Mouse (Mus musculus): ENCODE results near the gene Abca13.
A peak's percentile ranks its signal among the peaks of the same experiment; 100 is the strongest.
"Not testable (repeated sequence)": the region's sequence is repeated elsewhere in the genome, so short reads cannot be mapped to it uniquely, and the experiment has no call there.

Abca13 gene

DNA sequence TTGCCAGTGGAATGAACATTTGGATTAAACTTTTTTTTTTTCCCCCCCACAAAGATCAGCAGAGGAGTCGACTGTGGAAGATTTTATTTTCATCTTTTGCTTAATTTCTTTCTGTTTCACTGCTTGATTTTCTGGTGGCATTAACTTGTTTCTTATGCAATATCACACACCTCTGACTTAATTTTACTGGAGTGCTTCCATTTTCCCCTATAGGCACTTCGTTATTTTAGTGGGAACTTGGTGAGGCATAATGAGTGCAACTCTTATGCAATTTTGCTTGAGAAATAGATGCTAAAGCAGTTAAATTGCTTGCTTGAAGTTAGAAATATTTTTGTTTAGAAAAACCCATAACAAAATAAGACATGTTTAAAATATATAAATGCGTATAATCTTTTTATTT lies 94.0 kb downstream of the Abca13 start:
- no peak for DNase-seq (ENCODE audit: low spot score in 2 of 2)

DNA sequence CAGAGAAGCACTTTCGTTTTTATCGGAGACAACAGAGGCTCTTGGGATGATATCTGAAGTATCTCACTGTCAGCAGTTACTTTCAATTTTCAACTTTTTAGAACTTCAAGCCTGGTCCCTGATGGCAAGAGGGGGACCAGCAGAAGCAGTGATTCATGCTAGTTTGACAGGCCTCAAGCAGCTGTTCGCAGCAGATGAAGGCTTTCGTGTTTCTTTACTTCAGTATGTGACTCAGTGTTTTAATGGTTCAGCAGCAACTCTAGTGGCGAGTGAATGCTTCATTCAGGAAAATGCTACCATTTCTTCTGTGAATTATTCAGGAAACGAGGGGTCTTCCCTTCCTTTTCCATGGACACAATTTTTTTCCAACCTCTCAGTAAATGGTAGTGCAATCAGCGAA lies 99.4 kb downstream of the Abca13 start:
- no peak for DNase-seq (ENCODE audit: low spot score in 2 of 2)

DNA sequence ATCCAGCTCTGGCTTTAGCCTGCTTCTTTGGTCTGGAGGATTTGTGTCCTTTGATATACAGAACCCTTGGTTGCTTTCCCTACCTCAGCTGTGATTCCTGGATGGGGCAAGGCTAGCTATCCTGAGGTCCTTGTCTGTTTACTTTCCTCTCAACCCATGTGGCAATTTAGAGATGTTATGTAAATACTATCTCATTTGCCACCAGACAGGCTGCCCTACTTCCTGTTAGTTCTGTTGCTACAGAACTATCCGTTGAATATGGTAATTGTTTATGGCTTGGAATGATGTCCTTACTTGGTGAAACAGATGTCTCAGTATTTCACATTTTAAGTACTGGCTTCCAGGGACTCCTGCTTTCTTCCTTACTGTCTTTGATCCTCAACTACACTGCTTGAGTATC lies 107.9 kb downstream of the Abca13 start:
- no peak for DNase-seq (ENCODE audit: low spot score in 2 of 2)

DNA sequence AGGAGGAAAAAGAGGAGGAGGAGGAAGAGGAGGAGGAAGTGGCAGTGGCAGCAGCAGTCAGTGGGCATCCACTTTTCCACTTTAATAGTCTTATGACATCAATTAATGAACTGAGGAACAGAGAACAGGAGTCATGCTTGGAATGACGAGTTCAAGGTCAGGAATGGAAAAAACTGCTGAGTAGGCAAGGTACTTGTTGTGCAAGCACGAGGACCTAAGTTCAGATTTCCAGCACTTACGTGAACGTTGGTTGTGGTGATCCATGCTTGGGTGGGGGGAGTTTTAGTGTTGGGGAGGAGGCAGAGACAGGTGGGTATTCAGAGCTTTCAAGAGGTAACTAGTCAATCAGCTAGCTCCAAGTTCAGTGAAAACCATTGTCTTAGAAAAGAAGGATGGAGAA lies 113.7 kb downstream of the Abca13 start:
- no peak for DNase-seq (ENCODE audit: low spot score in 2 of 2)

DNA sequence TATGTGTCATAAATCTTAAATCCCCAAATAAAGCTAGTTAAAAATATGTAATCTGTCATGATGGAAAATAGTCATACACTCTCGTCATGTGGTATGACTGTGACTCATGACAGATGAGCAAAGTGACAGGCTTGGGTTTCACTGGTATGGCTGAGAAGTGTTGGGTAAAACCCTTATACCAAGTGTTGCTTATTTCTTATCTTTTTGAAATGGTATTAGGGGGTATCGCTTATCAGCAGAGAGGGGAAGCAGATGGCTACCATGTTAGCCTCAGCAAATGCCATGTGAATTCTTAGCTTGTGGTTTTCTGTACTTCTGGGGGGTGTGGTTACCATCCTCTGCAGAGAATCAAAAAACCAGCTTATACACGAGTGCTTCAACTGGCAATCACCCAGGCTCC lies 124.8 kb downstream of the Abca13 start:
- DNase-seq (ENCODE audit: low spot score in 2 of 2): no peak

GRCm38 (mm10) chr11:9317076-9317929 lies 125.6 kb downstream of the Abca13 start:
- peak in 1 of 2 experiments; percentile 31 for DNase-seq (ENCODE audit: low spot score in 2 of 2)

DNA sequence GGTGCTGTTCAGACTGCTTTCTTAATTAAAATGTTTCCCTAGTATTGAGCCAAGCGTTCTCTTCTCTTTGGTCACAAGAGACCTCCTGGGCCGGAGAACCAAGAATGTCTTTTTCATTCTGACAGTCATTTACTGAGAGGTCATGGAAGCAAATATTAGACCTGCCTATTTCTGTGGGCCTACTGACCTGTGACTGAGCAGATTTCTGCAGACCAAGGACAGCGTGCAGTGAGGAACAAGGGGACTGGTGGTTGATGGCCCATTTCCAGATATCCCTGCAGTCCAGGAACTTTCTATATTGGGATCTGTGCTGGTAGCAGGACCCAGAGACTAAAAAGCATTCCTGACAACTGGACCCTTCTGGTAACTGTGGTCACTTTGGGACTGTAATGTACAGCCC lies 146.4 kb downstream of the Abca13 start:
- peak; percentile 43 to 45 for DNase-seq (ENCODE audit: low spot score in 2 of 2)

GRCm38 (mm10) chr11:9347724-9348123 lies 156.0 kb downstream of the Abca13 start:
- no peak for DNase-seq (ENCODE audit: low spot score in 2 of 2)

- no peak for DNase-seq (ENCODE audit: low spot score in 2 of 2)
Observed at GRCm38 (mm10) chr11:9373160-9373559, 181.4 kb downstream of the Abca13 start.

DNA sequence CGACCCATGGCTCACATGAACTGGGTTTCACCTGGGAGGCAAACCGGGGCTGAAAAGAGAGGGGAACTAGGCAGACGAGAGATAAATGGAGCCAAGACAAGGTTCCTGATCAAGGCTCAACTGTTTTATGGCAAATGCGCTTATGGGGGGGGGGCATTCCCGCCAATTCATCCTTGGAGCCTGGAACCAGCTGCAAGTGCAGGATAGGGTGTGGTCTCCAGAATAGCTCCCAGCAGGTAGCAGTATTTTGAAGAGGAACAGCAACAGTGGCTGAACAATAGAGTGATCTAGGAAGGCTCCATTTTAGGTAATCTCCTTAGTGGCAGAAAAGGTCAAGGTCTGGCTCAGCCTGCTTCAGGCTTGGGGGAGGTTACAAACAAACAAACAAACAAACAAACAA lies 182.7 kb downstream of the Abca13 start:
- not testable (repeated sequence) for DNase-seq (ENCODE audit: low spot score in 2 of 2)

DNA sequence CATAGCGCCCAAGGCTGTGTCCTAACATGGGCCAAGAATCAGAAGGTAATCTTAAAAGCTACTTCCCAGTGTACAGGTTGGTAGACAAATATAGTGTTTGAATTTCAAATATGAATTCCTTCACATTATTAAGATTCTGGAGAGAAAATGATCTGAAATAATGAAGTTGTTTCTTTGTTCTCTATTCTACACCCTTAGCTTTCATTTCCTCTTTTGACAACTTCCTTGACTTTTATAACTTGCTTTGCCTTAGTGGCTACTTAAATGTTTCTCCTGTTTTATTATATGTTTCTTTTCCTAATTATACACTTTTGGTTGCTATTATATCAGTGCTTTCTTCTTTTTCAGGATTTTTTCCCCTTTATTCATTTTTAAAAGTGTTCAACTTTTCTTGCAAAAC lies 196.8 kb downstream of the Abca13 start:
- no peak for DNase-seq (ENCODE audit: low spot score in 2 of 2)

DNA sequence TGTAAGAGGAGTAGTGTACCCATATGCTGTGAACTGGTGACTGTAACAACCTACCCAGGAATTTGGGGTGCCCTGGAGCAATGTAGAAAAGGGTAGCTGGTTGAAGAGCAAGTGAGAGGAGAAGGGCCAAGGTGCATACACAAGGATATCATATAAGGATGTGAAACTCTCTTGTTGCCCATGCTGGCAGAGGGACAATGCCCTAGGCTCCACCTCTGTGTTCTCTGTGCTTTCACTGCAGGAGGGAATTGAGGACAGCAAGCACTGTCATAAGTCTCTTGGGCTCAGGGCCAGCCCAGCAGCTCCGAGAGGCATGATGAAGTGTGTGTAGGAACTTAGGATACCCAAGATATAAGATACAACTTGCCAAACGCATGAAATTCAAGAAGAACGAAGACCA lies 225.2 kb downstream of the Abca13 start:
- no peak for DNase-seq (ENCODE audit: low spot score in 2 of 2)

DNA sequence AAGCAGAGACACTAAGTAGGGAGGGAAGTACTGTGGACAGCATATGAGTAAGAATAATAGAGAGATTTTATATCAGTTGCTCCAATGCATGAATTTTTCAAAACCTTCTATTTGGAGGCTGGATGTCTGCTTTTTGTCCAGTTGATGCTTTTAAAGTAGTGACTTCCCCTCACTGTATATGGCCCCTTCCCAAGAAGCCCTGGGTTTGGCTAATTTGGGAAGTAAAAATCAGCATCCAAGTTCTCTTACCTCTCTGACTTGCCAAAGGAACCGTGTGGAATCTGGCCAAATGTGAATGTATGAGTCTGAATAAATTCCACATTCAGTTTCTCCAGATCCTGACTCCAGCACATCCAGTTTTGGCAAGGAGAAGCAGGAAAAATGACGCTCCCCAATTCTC lies 228.5 kb downstream of the Abca13 start:
- no peak for DNase-seq (ENCODE audit: low spot score in 2 of 2)

DNA sequence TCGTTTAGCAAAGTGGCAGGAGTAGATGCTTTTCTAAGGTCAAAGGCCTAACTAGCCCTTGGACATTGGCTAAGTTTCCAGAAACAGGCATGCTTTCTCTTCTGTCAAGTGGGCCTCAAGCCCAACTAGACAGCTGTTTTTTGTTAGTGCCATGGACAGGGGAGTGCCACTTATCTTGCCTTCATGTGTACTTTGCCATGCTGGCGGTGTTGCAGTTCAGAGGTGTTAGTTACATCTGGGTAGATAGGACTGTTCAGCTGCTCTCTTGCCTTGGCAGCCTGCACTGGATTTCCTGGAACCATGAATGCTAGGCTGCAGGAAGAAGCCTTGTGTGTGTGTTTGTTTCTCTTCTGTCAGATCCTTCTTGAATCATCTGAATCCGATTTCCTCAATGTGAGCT lies 235.7 kb downstream of the Abca13 start:
- peak; percentile 73 to 74 for DNase-seq (ENCODE audit: low spot score in 2 of 2)

- no peak for DNase-seq (ENCODE audit: low spot score in 2 of 2)
Observed at GRCm38 (mm10) chr11:9432807-9433206, 241.1 kb downstream of the Abca13 start.

GRCm38 (mm10) chr11:9436617-9437016 lies 244.9 kb downstream of the Abca13 start:
- no peak for DNase-seq (ENCODE audit: low spot score in 2 of 2)

DNA sequence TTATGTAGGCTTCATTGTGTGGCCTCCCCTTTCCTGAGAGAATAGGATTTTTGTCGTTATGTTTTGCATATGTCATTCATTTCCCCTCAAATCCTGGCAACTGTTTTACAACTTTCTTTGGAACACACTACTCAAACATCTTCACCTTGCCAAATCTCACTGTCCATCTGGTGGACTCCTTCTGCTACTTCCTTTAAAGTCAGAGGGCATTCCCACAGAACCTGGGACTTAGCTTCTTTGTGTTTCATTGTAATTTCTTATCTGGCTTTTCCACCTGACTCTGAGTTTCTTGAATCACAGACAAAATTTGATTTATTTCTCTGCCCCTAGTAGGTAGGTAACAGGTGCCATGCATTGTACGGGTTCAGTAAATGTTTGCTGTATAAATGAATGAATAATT lies 248.0 kb downstream of the Abca13 start:
- no peak for DNase-seq (ENCODE audit: low spot score in 2 of 2)

DNA sequence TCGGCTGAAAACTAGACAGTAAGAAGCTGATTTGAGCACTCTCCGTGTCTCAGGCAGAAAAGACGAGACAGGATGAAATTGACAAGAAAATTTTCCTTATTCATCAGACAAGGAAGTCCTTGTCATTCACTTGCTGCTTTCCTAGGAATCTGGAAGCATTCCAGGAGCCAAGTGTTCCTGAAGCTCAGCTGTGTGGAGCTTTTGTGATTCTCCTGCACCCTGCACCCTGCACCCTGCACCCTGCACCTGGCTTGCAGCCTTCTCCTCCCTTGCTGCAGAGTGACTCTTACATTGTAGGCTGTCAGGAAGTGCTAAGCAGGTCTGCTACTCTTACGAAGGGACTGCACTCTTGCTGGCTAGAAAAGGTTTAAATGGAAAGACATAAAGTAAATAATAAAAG lies 249.4 kb downstream of the Abca13 start:
- DNase-seq (ENCODE audit: low spot score in 2 of 2): no peak

- DNase-seq (ENCODE audit: low spot score in 2 of 2): no peak
Observed at GRCm38 (mm10) chr11:9472400-9472799, 280.7 kb downstream of the Abca13 start.

DNA sequence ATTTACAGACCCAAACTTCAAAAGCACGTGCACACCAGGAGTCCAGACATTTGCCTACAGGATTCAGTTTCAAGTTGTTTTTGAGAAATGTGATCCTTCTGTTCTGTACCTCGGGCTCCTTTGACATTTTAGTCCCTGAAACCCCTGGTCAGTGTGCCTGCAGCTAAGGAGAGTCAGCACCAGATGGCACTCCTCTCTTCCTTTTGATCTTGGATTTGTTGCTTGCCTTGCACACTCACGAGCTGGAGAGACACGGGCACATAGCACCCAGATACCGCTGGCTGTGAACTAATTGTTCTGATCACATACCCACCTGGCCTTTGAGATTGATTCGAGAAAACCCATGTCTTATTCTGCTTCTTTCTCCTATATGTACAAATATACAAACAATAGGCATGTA lies 289.8 kb downstream of the Abca13 start:
- no peak for DNase-seq (ENCODE audit: low spot score in 2 of 2)

DNA sequence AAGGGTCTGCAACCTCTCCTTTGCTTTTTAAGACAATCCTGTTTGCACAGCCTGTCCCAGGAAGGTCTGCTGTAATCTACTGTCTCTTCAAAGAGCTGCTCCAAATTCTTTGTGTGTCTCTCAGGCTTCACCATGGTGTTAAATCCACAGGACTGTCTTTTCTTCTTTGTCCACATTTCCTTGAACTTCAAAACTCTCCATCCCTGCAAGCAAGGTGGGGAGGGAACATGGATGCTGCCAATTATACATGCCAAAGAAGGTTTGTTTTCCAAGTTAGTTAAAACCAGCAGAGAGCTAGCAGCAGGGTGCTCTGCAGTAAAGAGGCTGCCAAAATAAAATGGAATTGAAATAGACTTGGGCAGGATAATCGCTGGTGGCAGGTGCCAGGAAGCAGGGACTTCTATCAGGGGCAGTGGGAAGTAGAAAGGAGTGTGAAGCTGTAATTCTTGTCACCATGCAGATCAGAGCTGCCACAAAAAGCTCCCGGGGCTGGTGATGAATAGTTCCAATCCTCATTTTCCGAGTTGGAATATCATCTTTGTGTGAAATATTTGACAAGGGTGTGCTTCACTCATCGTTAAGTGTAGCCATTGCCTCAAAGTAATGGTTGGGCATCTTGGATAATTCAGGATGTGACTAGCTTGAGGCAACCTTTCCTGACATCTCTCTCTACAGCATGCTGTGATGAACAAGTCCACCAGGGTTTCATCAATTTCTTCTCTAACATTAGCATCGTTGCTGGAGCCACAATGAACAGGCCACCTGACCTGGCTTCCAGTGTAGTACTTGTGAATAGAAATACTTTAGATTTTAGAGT lies 308.8 kb downstream of the Abca13 start:
- DNase-seq (ENCODE audit: low spot score in 2 of 2): no peak

GRCm38 (mm10) chr11:9514966-9515365 lies 323.2 kb downstream of the Abca13 start:
- DNase-seq (ENCODE audit: low spot score in 2 of 2): not testable (repeated sequence)

GRCm38 (mm10) chr11:9528556-9528955 lies 336.8 kb downstream of the Abca13 start:
- DNase-seq (ENCODE audit: low spot score in 2 of 2): no peak

Measured in heart, adult 9 months (tissue).